Mouse (Mus musculus): Measurements from ENCODE around the gene Grb10. TPM values are rescaled to one million over a fixed set of nuclear protein-coding genes. Genes with fewer than 3 reads are reported as not detected.
A peak's percentile ranks its signal among the peaks of the same experiment; 100 is the strongest.

Gene Grb10
- polyA plus RNA-seq (2014; fragmentation: Nextera tagmentation; extraction: Ambion mirVana): 340 and 380 TPM in 2 replicates

DNA sequence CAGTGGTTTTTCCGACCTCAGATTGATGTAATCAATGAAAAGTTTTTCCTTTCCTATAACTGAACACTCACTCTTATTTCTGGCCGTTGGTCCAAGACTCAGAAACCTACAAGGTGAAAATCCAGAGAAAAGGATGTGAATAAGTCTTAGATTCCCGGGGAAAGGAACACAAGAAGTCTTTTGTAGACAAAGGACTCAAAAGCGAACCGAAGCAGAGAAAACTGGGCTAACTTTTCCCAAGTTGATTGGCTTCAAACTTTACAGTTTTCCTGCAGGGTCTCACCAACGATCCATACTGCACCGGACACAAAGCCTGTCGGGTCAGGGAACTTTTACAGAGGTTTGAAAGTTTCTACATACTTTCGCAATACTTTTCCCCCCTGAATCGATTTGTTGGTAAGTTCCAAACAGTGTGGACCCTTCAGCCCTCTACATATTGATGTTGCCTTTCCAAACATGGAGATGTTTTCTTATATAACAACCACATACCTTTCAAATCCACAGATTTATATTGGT lies at the start of gene Grb10:
Grb10 (minus strand) TSS at position 214 of the 516 bp plus-strand sequence.
- Histone ChIP-seq H3K4me3 (ENCODE audit: low read depth, low read length) (peak within 1 kb of the TSS; percentile 58), H3K9me3 (ENCODE audit: control insufficient read depth, low read depth, low read length) (no peaks in the 10 kb centered on the region), H3K4me2 (replicated peaks; ENCODE audit: low read depth, low read length) (peak within 1 kb of the TSS; percentile 46), H3K27ac (ENCODE audit: low read length) (peak within 1 kb of the TSS; percentile 89), H3K9ac (replicated peaks; ENCODE audit: low read depth, low read length) (peak within 1 kb of the TSS; percentile 90), H3K27me3 (ENCODE audit: control insufficient read depth, insufficient read depth, low read length) (peaks cover 38% of the 10 kb centered on the region), H3K4me1 (ENCODE audit: control insufficient read depth, insufficient read depth, low read length) (no peaks in the 10 kb centered on the region), H3K36me3 (ENCODE audit: control insufficient read depth, insufficient read depth, low read length) (no peaks in the 10 kb centered on the region)
- no peak for ATAC-seq (ENCODE audit: insufficient number of reproducible peaks, insufficient read depth, low FRiP score, low read depth)
- WGBS: 25% methylated on average over 10 of the region's 10 CpGs

DNA sequence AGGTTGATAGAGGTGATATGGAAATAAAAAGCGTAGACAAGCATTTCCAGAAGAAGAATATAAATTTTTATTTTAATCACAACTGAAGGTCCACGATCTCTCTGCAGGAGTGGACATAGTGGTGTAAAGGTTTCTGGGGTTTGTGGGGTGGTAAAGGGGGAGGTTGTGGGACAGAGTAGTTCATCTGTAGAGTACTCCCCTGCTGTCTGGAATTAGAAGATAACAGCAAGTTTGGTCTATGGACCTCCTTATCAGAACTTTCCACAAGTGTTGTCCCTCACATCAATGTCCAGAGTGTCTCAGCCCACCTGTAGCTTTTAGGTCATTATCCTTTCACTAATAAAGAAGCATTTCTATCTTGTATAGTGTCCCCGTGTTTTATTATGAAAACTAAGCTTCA lies 43.2 kb upstream of the Grb10 start:
- Histone ChIP-seq H3K9me3 (ENCODE audit: control insufficient read depth, low read depth, low read length) (no peaks in the 10 kb centered on the region), H3K4me2 (replicated peaks; ENCODE audit: low read depth, low read length) (no peak overlapping the region), H3K9ac (replicated peaks; ENCODE audit: low read depth, low read length) (no peak overlapping the region), H3K27me3 (ENCODE audit: control insufficient read depth, insufficient read depth, low read length) (no peaks in the 10 kb centered on the region), H3K4me1 (ENCODE audit: control insufficient read depth, insufficient read depth, low read length) (no peaks in the 10 kb centered on the region), H3K27ac (ENCODE audit: low read length) (no peak overlapping the region), H3K36me3 (ENCODE audit: control insufficient read depth, insufficient read depth, low read length) (no peaks in the 10 kb centered on the region), H3K4me3 (ENCODE audit: low read depth, low read length) (no peak overlapping the region)
- 86% methylated on average over 3 of the region's 3 CpGs for WGBS
- ATAC-seq (ENCODE audit: insufficient number of reproducible peaks, insufficient read depth, low FRiP score, low read depth): no peak

DNA sequence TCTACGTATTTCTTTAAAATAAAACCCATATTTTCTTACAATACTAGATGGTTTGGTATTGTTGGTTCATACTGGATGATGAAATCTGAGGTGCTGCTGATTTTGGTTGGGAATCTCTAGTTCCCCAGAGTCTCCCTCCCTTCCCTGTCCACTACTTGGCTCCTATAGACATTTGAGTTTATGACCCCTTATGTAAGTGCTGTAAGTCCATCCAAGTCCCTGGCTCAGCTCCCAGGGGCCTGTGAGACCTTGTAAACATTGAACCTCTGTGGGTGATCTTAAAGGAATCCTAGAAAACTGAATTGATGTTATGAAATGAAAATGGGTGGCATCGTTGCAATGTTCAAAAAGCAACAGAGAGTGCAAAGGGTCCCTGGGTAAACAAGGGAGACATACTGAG lies 40.7 kb upstream of the Grb10 start:
- Histone ChIP-seq H3K27me3 (ENCODE audit: control insufficient read depth, insufficient read depth, low read length) (no peaks in the 10 kb centered on the region), H3K4me2 (replicated peaks; ENCODE audit: low read depth, low read length) (no peak overlapping the region), H3K36me3 (ENCODE audit: control insufficient read depth, insufficient read depth, low read length) (no peaks in the 10 kb centered on the region), H3K4me3 (ENCODE audit: low read depth, low read length) (no peak overlapping the region), H3K4me1 (ENCODE audit: control insufficient read depth, insufficient read depth, low read length) (no peaks in the 10 kb centered on the region), H3K9me3 (ENCODE audit: control insufficient read depth, low read depth, low read length) (no peaks in the 10 kb centered on the region), H3K9ac (replicated peaks; ENCODE audit: low read depth, low read length) (no peak overlapping the region), H3K27ac (ENCODE audit: low read length) (no peak overlapping the region)
- no peak for ATAC-seq (ENCODE audit: insufficient number of reproducible peaks, insufficient read depth, low FRiP score, low read depth)
- WGBS: 77% methylated on average over 2 of the region's 2 CpGs

DNA sequence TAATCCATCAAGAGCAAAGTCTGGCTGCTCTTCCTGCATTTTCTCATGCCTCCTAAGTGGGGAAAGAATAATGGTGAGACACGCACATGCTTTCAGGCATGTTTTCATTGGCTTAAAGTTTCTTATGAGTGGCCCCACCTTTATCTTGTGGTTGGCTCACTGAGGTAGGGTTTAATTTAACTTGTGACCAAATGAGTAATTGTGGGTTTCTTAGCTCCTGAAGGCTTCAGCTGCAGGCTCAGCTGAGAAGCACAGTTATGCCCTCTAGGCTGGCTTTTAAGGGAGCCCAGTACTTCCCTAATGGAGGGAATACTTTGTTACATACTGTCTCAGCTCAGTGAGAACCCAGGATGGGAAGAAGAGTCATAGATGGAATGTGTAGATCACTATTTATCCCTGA lies 37.0 kb upstream of the Grb10 start:
- ATAC-seq (ENCODE audit: insufficient number of reproducible peaks, insufficient read depth, low FRiP score, low read depth): no peak
- no peaks in the 10 kb centered on the region for H3K27me3 ChIP-seq (ENCODE audit: control insufficient read depth, insufficient read depth, low read length)
- no peaks in the 10 kb centered on the region for H3K4me1 ChIP-seq (ENCODE audit: control insufficient read depth, insufficient read depth, low read length)
- H3K27ac ChIP-seq (ENCODE audit: low read length): no peak overlapping the region
- no peaks in the 10 kb centered on the region for H3K9me3 ChIP-seq (ENCODE audit: control insufficient read depth, low read depth, low read length)
- WGBS: 92% methylated on average over 1 of the region's 1 CpGs
- H3K36me3 ChIP-seq (ENCODE audit: control insufficient read depth, insufficient read depth, low read length): no peaks in the 10 kb centered on the region
- no peak overlapping the region for H3K4me3 ChIP-seq (ENCODE audit: low read depth, low read length)
- H3K4me2 ChIP-seq (replicated peaks; ENCODE audit: low read depth, low read length): no peak overlapping the region
- H3K9ac ChIP-seq (replicated peaks; ENCODE audit: low read depth, low read length): no peak overlapping the region

DNA sequence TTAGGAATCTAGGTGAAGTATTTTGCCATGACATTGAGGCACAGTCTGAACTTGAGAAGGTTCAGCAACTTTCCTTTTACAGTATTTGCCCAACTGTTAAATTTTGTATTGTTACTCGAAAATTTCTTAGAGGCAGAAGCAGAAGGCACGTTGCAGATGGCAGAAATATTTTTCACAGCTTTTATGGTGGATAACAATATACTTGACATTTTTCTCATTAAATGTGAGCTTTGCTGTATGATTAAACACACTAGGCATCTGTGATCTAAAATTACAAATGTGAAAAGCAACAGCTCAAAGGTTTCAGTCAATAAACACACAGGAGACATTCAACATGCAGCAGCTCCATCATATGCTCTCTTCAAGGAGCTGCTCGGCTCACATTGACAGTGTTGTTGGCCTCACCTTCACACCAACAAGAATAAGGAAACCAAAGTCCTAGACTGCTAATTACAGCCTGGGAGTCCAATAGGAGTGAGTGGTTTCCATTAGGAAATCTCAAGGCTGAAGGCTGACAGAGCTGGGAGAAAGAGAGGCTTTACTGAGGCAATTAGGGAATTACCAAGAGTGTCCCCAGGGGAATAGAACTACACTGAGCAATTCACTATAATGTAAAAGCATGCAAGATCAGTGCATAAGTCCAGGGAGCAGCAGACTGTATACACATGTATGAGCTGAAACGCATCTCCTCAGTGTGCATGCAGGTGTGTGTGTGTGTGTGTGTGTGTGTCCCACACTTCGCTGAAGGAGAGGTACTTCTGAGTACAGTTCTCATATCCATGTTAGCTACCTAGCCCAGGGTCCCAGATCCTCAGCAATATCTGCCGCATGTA lies 35.1 kb upstream of the Grb10 start:
- Histone ChIP-seq H3K4me2 (replicated peaks; ENCODE audit: low read depth, low read length) (no peak overlapping the region), H3K9ac (replicated peaks; ENCODE audit: low read depth, low read length) (no peak overlapping the region), H3K4me3 (ENCODE audit: low read depth, low read length) (no peak overlapping the region), H3K27me3 (ENCODE audit: control insufficient read depth, insufficient read depth, low read length) (no peaks in the 10 kb centered on the region), H3K9me3 (ENCODE audit: control insufficient read depth, low read depth, low read length) (no peaks in the 10 kb centered on the region), H3K27ac (ENCODE audit: low read length) (no peak overlapping the region), H3K4me1 (ENCODE audit: control insufficient read depth, insufficient read depth, low read length) (no peaks in the 10 kb centered on the region), H3K36me3 (ENCODE audit: control insufficient read depth, insufficient read depth, low read length) (no peaks in the 10 kb centered on the region)
- 85% methylated on average over 6 of the region's 6 CpGs for WGBS
- no peak for ATAC-seq (ENCODE audit: insufficient number of reproducible peaks, insufficient read depth, low FRiP score, low read depth)

DNA sequence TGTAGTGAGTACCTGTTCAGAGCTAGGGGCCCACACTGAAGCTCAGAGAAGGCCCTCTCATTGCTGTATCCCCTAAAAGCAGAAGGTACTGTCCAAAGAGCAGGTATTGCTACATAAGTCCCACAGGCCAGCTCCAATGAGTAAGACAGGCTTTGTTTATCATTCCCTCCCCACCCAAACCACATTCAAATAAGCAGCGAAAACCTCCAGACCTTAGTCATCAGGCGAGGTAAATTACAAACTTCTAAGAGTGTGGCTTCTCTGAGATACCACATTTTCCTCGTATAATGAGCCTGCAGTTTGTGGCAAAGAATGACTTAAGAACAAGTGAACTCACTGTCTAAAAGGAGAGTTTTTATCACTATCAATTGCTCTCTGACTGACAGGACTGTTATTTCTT lies 33.8 kb upstream of the Grb10 start:
- 78% methylated on average over 3 of the region's 3 CpGs for WGBS
- Histone ChIP-seq H3K27me3 (ENCODE audit: control insufficient read depth, insufficient read depth, low read length) (no peaks in the 10 kb centered on the region), H3K36me3 (ENCODE audit: control insufficient read depth, insufficient read depth, low read length) (no peaks in the 10 kb centered on the region), H3K9me3 (ENCODE audit: control insufficient read depth, low read depth, low read length) (no peaks in the 10 kb centered on the region), H3K4me3 (ENCODE audit: low read depth, low read length) (no peak overlapping the region), H3K4me2 (replicated peaks; ENCODE audit: low read depth, low read length) (no peak overlapping the region), H3K9ac (replicated peaks; ENCODE audit: low read depth, low read length) (no peak overlapping the region), H3K27ac (ENCODE audit: low read length) (no peak overlapping the region), H3K4me1 (ENCODE audit: control insufficient read depth, insufficient read depth, low read length) (no peaks in the 10 kb centered on the region)
- no peak for ATAC-seq (ENCODE audit: insufficient number of reproducible peaks, insufficient read depth, low FRiP score, low read depth)

- no peak overlapping the region for H3K4me2 ChIP-seq (replicated peaks; ENCODE audit: low read depth, low read length)
- no peaks in the 10 kb centered on the region for H3K9me3 ChIP-seq (ENCODE audit: control insufficient read depth, low read depth, low read length)
- H3K27me3 ChIP-seq (ENCODE audit: control insufficient read depth, insufficient read depth, low read length): no peaks in the 10 kb centered on the region
- ATAC-seq (ENCODE audit: insufficient number of reproducible peaks, insufficient read depth, low FRiP score, low read depth): no peak
- no peaks in the 10 kb centered on the region for H3K36me3 ChIP-seq (ENCODE audit: control insufficient read depth, insufficient read depth, low read length)
- H3K9ac ChIP-seq (replicated peaks; ENCODE audit: low read depth, low read length): no peak overlapping the region
- H3K4me3 ChIP-seq (ENCODE audit: low read depth, low read length): no peak overlapping the region
- no peak overlapping the region for H3K27ac ChIP-seq (ENCODE audit: low read length)
- 75% methylated on average over 4 of the region's 4 CpGs for WGBS
- H3K4me1 ChIP-seq (ENCODE audit: control insufficient read depth, insufficient read depth, low read length): no peaks in the 10 kb centered on the region
Observed at GRCm38 (mm10) chr11:12059005-12059404, 20.5 kb upstream of the Grb10 start.

DNA sequence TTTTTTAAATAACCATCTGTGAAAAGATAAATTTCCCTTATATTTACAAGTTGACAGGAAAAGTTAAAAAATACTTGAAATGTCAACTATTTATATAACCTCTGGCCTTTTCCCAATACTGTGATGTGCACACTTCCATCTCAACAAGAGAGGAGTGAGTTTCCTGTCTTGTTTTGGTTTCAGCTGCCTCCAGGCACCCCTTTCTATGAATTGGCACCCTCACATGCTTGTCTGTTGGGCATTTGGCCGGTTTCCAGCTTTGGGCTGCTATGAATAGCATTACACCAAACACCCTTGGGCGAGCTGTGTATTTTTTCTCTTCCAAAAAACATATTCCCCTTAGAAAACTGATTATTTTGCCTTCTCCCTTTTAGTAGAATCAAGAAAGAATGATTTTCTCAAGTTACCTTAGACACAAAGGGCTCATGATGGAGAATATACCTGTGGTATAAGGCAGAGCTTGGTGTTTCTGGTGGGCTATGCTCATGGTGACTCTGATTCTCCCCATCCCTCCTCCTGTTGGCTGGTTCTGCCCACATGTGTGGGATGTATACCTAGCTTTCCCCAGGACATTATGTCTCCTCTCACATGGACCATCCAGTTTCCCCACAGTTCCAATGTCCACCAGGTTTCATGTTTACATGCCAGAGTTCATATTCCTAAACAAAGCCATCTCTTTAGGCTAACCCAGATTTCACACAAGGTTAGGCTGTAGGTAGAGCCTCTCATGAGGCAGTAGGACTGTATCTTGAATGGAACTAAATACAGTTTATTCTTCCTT lies 10.3 kb upstream of the Grb10 start:
- WGBS: 56% methylated on average over 2 of the region's 2 CpGs
- no peak for ATAC-seq (ENCODE audit: insufficient number of reproducible peaks, insufficient read depth, low FRiP score, low read depth)

More for the DNA sequence above, 10.3 kb upstream of the Grb10 start:
- Histone ChIP-seq H3K9ac (replicated peaks; ENCODE audit: low read depth, low read length) (no peak overlapping the region), H3K4me1 (ENCODE audit: control insufficient read depth, insufficient read depth, low read length) (peaks cover 3% of the 10 kb centered on the region; the same call in 1 of the 2 replicates), H3K4me2 (replicated peaks; ENCODE audit: low read depth, low read length) (no peak overlapping the region), H3K27ac (ENCODE audit: low read length) (no peak overlapping the region), H3K9me3 (ENCODE audit: control insufficient read depth, low read depth, low read length) (no peaks in the 10 kb centered on the region), H3K4me3 (ENCODE audit: low read depth, low read length) (no peak overlapping the region), H3K36me3 (ENCODE audit: control insufficient read depth, insufficient read depth, low read length) (no peaks in the 10 kb centered on the region), H3K27me3 (ENCODE audit: control insufficient read depth, insufficient read depth, low read length) (0 out of 2 replicates have a peak, but pooled peaks cover 2% of the 10 kb centered on the region)

All from stomach, embryonic 14.5 days (tissue).